Mouse (Mus musculus) liver, embryonic 14.5 days (tissue): ENCODE results near the gene Gm10309. TPM values are rescaled to one million over a fixed set of nuclear protein-coding genes. Genes with fewer than 3 reads are reported as not detected.

Source experiments
- ATAC-seq: fragments of 200-750 bp; cut with Nextera tagmentation; 2 replicates; pipeline ENCODE4 v1.8.0; 2017; ENCODE audit warnings: moderate number of reproducible peaks, mild to moderate bottlenecking, moderate library complexity; ENCODE audit not compliant: insufficient read depth
- DNase-seq, 3 experiments: peaks; one replicate each; pipeline ENCODE4 v3.0.0-alpha.2; 2012 to 2013; ENCODE audit warnings: low read depth in 3 of 3, low spot score in 3 of 3
- H3K27ac ChIP-seq: fragments of 300-500 bp; sonication (generic); 2 replicates; pipeline ENCODE4 v1.5.1; 2014; ENCODE audit warnings: moderate library complexity, mild to moderate bottlenecking, control low read depth, inconsistent platforms
- H3K27me3 ChIP-seq: fragments of 300-500 bp; sonication (generic); 2 replicates; pipeline ENCODE4 v1.6.1; 2014; ENCODE audit warnings: mild to moderate bottlenecking, low read length, moderate library complexity; ENCODE audit not compliant: control insufficient read depth, insufficient read depth
- H3K36me3 ChIP-seq: fragments of 300-500 bp; sonication (generic); replicated peaks from 2 replicates; pipeline ENCODE4 v1.6.1; 2014; ENCODE audit warnings: low read depth; ENCODE audit not compliant: control insufficient read depth, insufficient read depth
- H3K4me1 ChIP-seq, 2 experiments: fragments of 200-500 bp in 1 of 2; fragments of 300-500 bp in 1 of 2; sonication (generic) in 1 of 2; replicated peaks; 2 replicates each; pipeline ENCODE4 v1.6.1; 2012 to 2014; ENCODE audit warnings: antibody characterized with exemption in 1 of 2, inconsistent platforms in 1 of 2, low read length in 1 of 2; ENCODE audit not compliant: control insufficient read depth in 2 of 2, insufficient read depth in 2 of 2
- H3K4me2 ChIP-seq: fragments of 300-500 bp; sonication (generic); 2 replicates; pipeline ENCODE4 v1.6.1; 2014; ENCODE audit warnings: low read depth, mild to moderate bottlenecking, control low read depth, moderate library complexity
- H3K4me3 ChIP-seq, 2 experiments: fragments of 200-500 bp in 1 of 2; fragments of 300-500 bp in 1 of 2; sonication (generic) in 1 of 2; 2 replicates each; pipeline ENCODE4 v1.5.1; 2012 to 2014; ENCODE audit warnings: low read depth in 2 of 2, low read length in 2 of 2, mild to moderate bottlenecking in 2 of 2, control low read depth in 1 of 2, inconsistent platforms in 1 of 2, moderate library complexity in 1 of 2; ENCODE audit not compliant: insufficient read depth in 1 of 2
- H3K9ac ChIP-seq: fragments of 300-500 bp; sonication (generic); replicated peaks from 2 replicates; pipeline ENCODE4 v1.6.1; 2014; ENCODE audit warnings: mild to moderate bottlenecking, control low read depth, moderate library complexity
- H3K9me3 ChIP-seq: fragments of 300-500 bp; sonication (generic); 2 replicates; pipeline ENCODE4 v1.6.1; 2016; ENCODE audit warnings: low read length, mixed read lengths; ENCODE audit not compliant: control insufficient read depth
- CTCF ChIP-seq: IDR thresholded peaks from 2 replicates; pipeline ENCODE4 v1.5.1; 2016; ENCODE audit warnings: antibody characterized with exemption, low read depth, control low read depth
- EP300 ChIP-seq: IDR thresholded peaks from 2 replicates; pipeline ENCODE4 v1.6.1; 2016; ENCODE audit warnings: antibody characterized with exemption, low read depth
- WGBS: fragments of 180-500 bp; shearing (Covaris S2); extraction: QIAGEN DNeasy Blood & Tissue Kit; methylation state at CpG from one replicate; pipeline ENCODE4 v1.1.7; 2014; ENCODE audit not compliant: insufficient replicate concordance; 5-methylcytosine and 5-hydroxymethylcytosine counted together
- polyA plus RNA-seq, 2 experiments: library from polyadenylated mRNA; depleted of rRNA in 1 of 2; stranded (reverse) in 1 of 2; unstranded in 1 of 2; fragments of >200 nt; fragmentation: Nextera tagmentation in 1 of 2; extraction: Ambion mirVana in 1 of 2; gene quantifications; 2 replicates each; pipeline versions ENCODE4 v1.2.1 to v1.2.3; 2012 to 2014

Gm10309 gene
- polyA plus RNA-seq, 2 experiments = 0.06 TPM; not detected in 1

- Histone ChIP-seq H3K27ac (no peak overlapping the region), H3K4me2 (no peak overlapping the region), H3K9me3 (no peaks in the 10 kb centered on the region), H3K4me1 (0 out of 4 replicates have a peak, but pooled peaks cover 0 to 3% of the 10 kb centered on the region in 2 experiments), H3K36me3 (no peaks in the 10 kb centered on the region), H3K4me3 (no peak overlapping the region), H3K9ac (no peak overlapping the region), H3K27me3 (no peaks in the 10 kb centered on the region)
- DNase-seq = no peak
- TF ChIP-seq EP300 (no peak), CTCF (no peak)
- 63% methylated on average over 17 of the region's 17 CpGs for WGBS
- no peak for ATAC-seq
Observed at GRCm38 (mm10) chr17:86532783-86533548, 27.9 kb upstream of the Gm10309 start.

- WGBS = 54% methylated on average over 6 of the region's 6 CpGs
- Histone ChIP-seq H3K9me3 (no peaks in the 10 kb centered on the region), H3K27ac (no peak overlapping the region), H3K4me1 (no peaks in the 10 kb centered on the region), H3K4me2 (no peak overlapping the region), H3K9ac (no peak overlapping the region), H3K27me3 (no peaks in the 10 kb centered on the region), H3K4me3 (no peak overlapping the region), H3K36me3 (no peaks in the 10 kb centered on the region)
- no peak for DNase-seq
- ATAC-seq = no peak
- no peak for TF ChIP-seq EP300
- TF ChIP-seq CTCF = no peak
Observed at GRCm38 (mm10) chr17:86531231-86531630, 26.2 kb upstream of the Gm10309 start.

- Histone ChIP-seq H3K27me3 (no peaks in the 10 kb centered on the region), H3K9ac (no peak overlapping the region), H3K4me2 (no peak overlapping the region), H3K4me1 (0 out of 4 replicates have a peak, but pooled peaks cover 0 to 4% of the 10 kb centered on the region in 2 experiments), H3K9me3 (no peaks in the 10 kb centered on the region), H3K4me3 (no peak overlapping the region), H3K27ac (no peak overlapping the region), H3K36me3 (no peaks in the 10 kb centered on the region)
- no peak for TF ChIP-seq EP300
- TF ChIP-seq CTCF = no peak
- no peak for ATAC-seq
- no peak for DNase-seq
- 32% methylated on average over 4 of the region's 4 CpGs for WGBS
Observed at GRCm38 (mm10) chr17:86529411-86529810, 24.4 kb upstream of the Gm10309 start.

GRCm38 (mm10) chr17:86529003-86529402, 24.0 kb upstream of the Gm10309 start:
- Histone ChIP-seq H3K9me3 (no peaks in the 10 kb centered on the region), H3K4me3 (no peak overlapping the region), H3K27me3 (no peaks in the 10 kb centered on the region), H3K27ac (no peak overlapping the region), H3K36me3 (no peaks in the 10 kb centered on the region), H3K4me2 (no peak overlapping the region), H3K4me1 (peaks cover 0 to 4% of the 10 kb centered on the region in 2 experiments; a peak in 1 of 4 replicates), H3K9ac (no peak overlapping the region)
- ATAC-seq (no peak), DNase-seq (no peak)
- TF ChIP-seq EP300 (no peak), CTCF (no peak)
- 62% methylated on average over 10 of the region's 10 CpGs for whole genome bisulfite sequencing

GRCm38 (mm10) chr17:86527298-86527697, 22.3 kb upstream of the Gm10309 start:
- 57% methylated on average over 5 of the region's 5 CpGs for WGBS
- Histone ChIP-seq H3K27me3 (no peaks in the 10 kb centered on the region), H3K4me3 (no peak overlapping the region), H3K9me3 (no peaks in the 10 kb centered on the region), H3K36me3 (no peaks in the 10 kb centered on the region), H3K9ac (no peak overlapping the region), H3K27ac (no peak overlapping the region), H3K4me2 (no peak overlapping the region), H3K4me1 (peaks cover 0 to 7% of the 10 kb centered on the region in 2 experiments; a peak in 1 of 4 replicates)
- no peak for DNase-seq
- TF ChIP-seq EP300 (no peak), CTCF (no peak)
- ATAC-seq = no peak
